ENCODE assay signal across 16 mouse cellular contexts in genomic region chr7:137278171-137278570, GRCm38 (mm10). TPM values are rescaled to one million over a fixed set of nuclear protein-coding genes. Genes with fewer than 3 reads are reported as not detected.
DNase-seq lines count a peak whose midpoint lies in the region; ATAC-seq lines count a peak whose summit lies in the region.
"Had no signal": no experiment of that assay in that cellular context is flagged by ENCODE, and none has a peak within 500 bp of the region (broad histone marks: within the 10 kb centered on the region; RNA-seq: fewer than 3 reads in every experiment).

No protein-coding gene starts in this region.

- H3K27ac ChIP-seq in hindbrain, embryonic 15.5 days (replicated peaks): 0 out of 2 replicates have a peak overlapping the region, but pooled peaks have one; percentile 19
- H3K27ac ChIP-seq in hindbrain, embryonic 10.5 days: no peak overlapping the region
- H3K27ac ChIP-seq in kidney, embryonic 16.5 days (ENCODE audit: low read length): no peak overlapping the region
- H3K27ac ChIP-seq: embryonic facial prominence, embryonic 13.5 days; forebrain, embryonic 10.5 days; liver, embryonic 13.5 days had no signal

- H3K4me3 ChIP-seq in hindbrain, embryonic 15.5 days: no peak overlapping the region
- H3K4me3 ChIP-seq in hindbrain, embryonic 10.5 days: no peak overlapping the region
- H3K4me3 ChIP-seq in kidney, embryonic 16.5 days (ENCODE audit: low read length): no peak overlapping the region
- H3K4me3 ChIP-seq: embryonic facial prominence, embryonic 13.5 days; forebrain, embryonic 10.5 days; liver, embryonic 13.5 days; megakaryocyte, embryonic 14.5 days had no signal

- no peaks in the 10 kb centered on the region for H3K9me3 ChIP-seq in hindbrain, embryonic 15.5 days
- no peaks in the 10 kb centered on the region for H3K9me3 ChIP-seq in hindbrain, embryonic 10.5 days
- H3K9me3 ChIP-seq in kidney, embryonic 16.5 days (ENCODE audit: low read length): no peaks in the 10 kb centered on the region
- H3K9me3 ChIP-seq: embryonic facial prominence, embryonic 13.5 days; forebrain, embryonic 10.5 days; liver, embryonic 13.5 days; megakaryocyte, embryonic 14.5 days had no signal

- H3K36me3 ChIP-seq in hindbrain, embryonic 15.5 days: no peaks in the 10 kb centered on the region
- H3K36me3 ChIP-seq in hindbrain, embryonic 10.5 days: peaks cover 12% of the 10 kb centered on the region; the same call in 1 of the 2 replicates
- no peaks in the 10 kb centered on the region for H3K36me3 ChIP-seq in kidney, embryonic 16.5 days (ENCODE audit: insufficient read depth, low read length)
- H3K36me3 ChIP-seq: embryonic facial prominence, embryonic 13.5 days; forebrain, embryonic 10.5 days; liver, embryonic 13.5 days had no signal

- H3K4me2 ChIP-seq in hindbrain, embryonic 15.5 days: no peak overlapping the region
- H3K4me2 ChIP-seq in kidney, embryonic 16.5 days (replicated peaks; ENCODE audit: low read depth, low read length): no peak overlapping the region
- H3K4me2 ChIP-seq: embryonic facial prominence, embryonic 13.5 days; liver, embryonic 13.5 days had no signal

- 62% methylated on average over 7 of the region's 7 CpGs for WGBS in hindbrain, embryonic 15.5 days
- WGBS in hindbrain, embryonic 10.5 days: 84% methylated on average over 7 of the region's 7 CpGs
- 67% methylated on average over 7 of the region's 7 CpGs for WGBS in kidney, embryonic 16.5 days

- H3K9ac ChIP-seq in hindbrain, embryonic 15.5 days: no peak overlapping the region
- H3K9ac ChIP-seq in kidney, embryonic 16.5 days (replicated peaks; ENCODE audit: low read length): no peak overlapping the region
- H3K9ac ChIP-seq: embryonic facial prominence, embryonic 13.5 days; liver, embryonic 13.5 days had no signal

- H3K4me1 ChIP-seq in hindbrain, embryonic 15.5 days (replicated peaks): peaks cover 21% of the 10 kb centered on the region
- peaks cover 44% of the 10 kb centered on the region for H3K4me1 ChIP-seq in hindbrain, embryonic 10.5 days (replicated peaks)
- no peaks in the 10 kb centered on the region for H3K4me1 ChIP-seq in kidney, embryonic 16.5 days (ENCODE audit: insufficient read depth, low read length)
- H3K4me1 ChIP-seq: liver, embryonic 13.5 days; megakaryocyte, embryonic 14.5 days had no signal

- ATAC-seq in hindbrain, embryonic 15.5 days (ENCODE audit: low FRiP score, low read depth): no peak
- ATAC-seq in kidney, embryonic 16.5 days (ENCODE audit: low FRiP score, low TSS enrichment): no peak
- ATAC-seq: lung, postnatal 0 days had no signal

- DNase-seq in adrenal gland, adult 2 months: peak; percentile 16
- DNase-seq in adrenal gland, adult 18-20 months (ENCODE audit: low spot score in 2 of 2): no peak
- no peak for DNase-seq in hindbrain, embryonic 10.5 days (ENCODE audit: low spot score)
- peak; percentile 17 for DNase-seq in Muller cell, postnatal 12 days (ENCODE audit: inconsistent ontology term)
- peak; percentile 42 for DNase-seq in gastrocnemius, postnatal 10 days
- no peak for DNase-seq in ovary, postnatal 10 days (ENCODE audit: low spot score)
- DNase-seq: cerebellum, adult 11 months; kidney, adult 11 months; liver, embryonic 13.5 days had no signal

- H3K27me3 ChIP-seq in hindbrain, embryonic 15.5 days: no peaks in the 10 kb centered on the region
- H3K27me3 ChIP-seq in hindbrain, embryonic 10.5 days (ENCODE audit: insufficient read depth, poor library complexity, severe bottlenecking): no peaks in the 10 kb centered on the region
- no peaks in the 10 kb centered on the region for H3K27me3 ChIP-seq in kidney, embryonic 16.5 days (ENCODE audit: insufficient read depth, low read length)

RNA-seq across cellular contexts. Expression of gene Ebf3, which starts 36.1 kb away (rescaled TPM):
- total RNA-seq in adrenal gland, adult 2 months (2021): 1 to 10 TPM; 4.5 to 8.7 TPM
- 3.7 and 5.0 TPM in 2 replicates for polyA plus RNA-seq in adrenal gland, adult 2 months (2012; rRNA removed)
- 10 to 100 TPM in 1 of 2 experiments, 1 to 10 TPM in 1; 2.6 to 12.3 TPM for total RNA-seq in adrenal gland, adult 18-20 months (2021)
- 18.0 and 18.5 TPM in 2 replicates for polyA plus RNA-seq in hindbrain, embryonic 15.5 days (2015; fragmentation: Nextera tagmentation; extraction: Ambion mirVana)
- polyA plus RNA-seq in hindbrain, embryonic 10.5 days (2016; fragmentation: Nextera tagmentation; extraction: Ambion mirVana): 5.7 and 7.4 TPM in 2 replicates
- 10 to 100 TPM; 16.0 to 27.5 TPM for total RNA-seq in gastrocnemius, postnatal 10 days (2021)
- 0.45 and 0.75 TPM in 2 replicates for polyA plus RNA-seq in kidney, embryonic 16.5 days (2015; fragmentation: Nextera tagmentation; extraction: Ambion mirVana)
- total RNA-seq: common myeloid progenitor, adult 5-6 weeks had no signal
- polyA plus RNA-seq: lung, postnatal 0 days had no signal

Comparison
In these comparisons a context has a peak if more than half of its experiments do, and no peak if none do; other contexts are left out.
1. DNase-seq: peak in adrenal gland, adult 2 months (single experiment), Muller cell, postnatal 12 days (single experiment) and gastrocnemius, postnatal 10 days (single experiment); none in adrenal gland, adult 18-20 months (0 of 2), hindbrain, embryonic 10.5 days (single experiment) and ovary, postnatal 10 days (single experiment).